Mouse (Mus musculus): ENCODE measurements around the gene Chrm5.

The Chrm5 gene

GRCm38 (mm10) chr2:112480669-112481068 lies at the start of gene Chrm5:
Gene Chrm5 (minus strand): TSS chr2:112480769.
- DNase-seq: no peak

- DNase-seq: no peak
Observed at GRCm38 (mm10) chr2:112526933-112527332, 46.4 kb upstream of the Chrm5 start.

GRCm38 (mm10) chr2:112520526-112521482 lies 40.2 kb upstream of the Chrm5 start:
- DNase-seq: no peak

- DNase-seq: no peak
Observed at GRCm38 (mm10) chr2:112518541-112518940, 38.0 kb upstream of the Chrm5 start.

- no peak for DNase-seq
Observed at GRCm38 (mm10) chr2:112517218-112517617, 36.6 kb upstream of the Chrm5 start.

- no peak for DNase-seq
Observed at GRCm38 (mm10) chr2:112516728-112517127, 36.2 kb upstream of the Chrm5 start.

- no peak for DNase-seq
Observed at GRCm38 (mm10) chr2:112513036-112513435, 32.5 kb upstream of the Chrm5 start.

GRCm38 (mm10) chr2:112510140-112510539 lies 29.6 kb upstream of the Chrm5 start:
- DNase-seq: no peak

- no peak for DNase-seq
Observed at GRCm38 (mm10) chr2:112507444-112507843, 26.9 kb upstream of the Chrm5 start.

- DNase-seq: no peak
Observed at GRCm38 (mm10) chr2:112506841-112507435, 26.4 kb upstream of the Chrm5 start.

- DNase-seq: no peak
Observed at GRCm38 (mm10) chr2:112503978-112504377, 23.4 kb upstream of the Chrm5 start.

- DNase-seq: peak; percentile 78
Observed at GRCm38 (mm10) chr2:112501209-112501608, 20.6 kb upstream of the Chrm5 start.

GRCm38 (mm10) chr2:112497851-112498250 lies 17.3 kb upstream of the Chrm5 start:
- no peak for DNase-seq

- no peak for DNase-seq
Observed at GRCm38 (mm10) chr2:112493539-112494260, 13.1 kb upstream of the Chrm5 start.

GRCm38 (mm10) chr2:112492856-112493538 lies 12.4 kb upstream of the Chrm5 start, which contains the start of gene Aven:
Gene Aven (plus strand): TSS chr2:112492964.
- DNase-seq: peak; percentile 90

GRCm38 (mm10) chr2:112492431-112492855 lies 11.9 kb upstream of the Chrm5 start:
- no peak for DNase-seq

GRCm38 (mm10) chr2:112491629-112492028 lies 11.1 kb upstream of the Chrm5 start:
- peak; percentile 6 for DNase-seq

- DNase-seq: no peak
Observed at GRCm38 (mm10) chr2:112490483-112491196, 10.1 kb upstream of the Chrm5 start.

- DNase-seq: no peak
Observed at GRCm38 (mm10) chr2:112484886-112485285, 4.3 kb upstream of the Chrm5 start.

- no peak for DNase-seq
Observed at GRCm38 (mm10) chr2:112483334-112483651, 2.7 kb upstream of the Chrm5 start.

GRCm38 (mm10) chr2:112482533-112483333 lies 2.2 kb upstream of the Chrm5 start:
- no peak for DNase-seq

Data from retina, postnatal 1 day (tissue).